Mouse (Mus musculus) olfactory bulb, adult 2 months (tissue): ENCODE measurements at regions not wholly inside any gene's neighbourhood (a gene's known extent, or its start where the extent isn't known, plus 50 kb on each side); places are given as distances from the start of the nearest gene placed in this dataset.

Experiments
- CTCF ChIP-seq: fragments of 200-500 bp; IDR thresholded peaks from 2 replicates; pipeline ENCODE4 v1.5.1; 2012; ENCODE audit warnings: low read depth, mild to moderate bottlenecking, low read length, moderate library complexity; ENCODE audit not compliant: insufficient read depth
- POLR2A ChIP-seq: fragments of 200-500 bp; IDR thresholded peaks from 2 replicates; pipeline ENCODE4 v1.6.1; 2012; ENCODE audit warnings: mild to moderate bottlenecking, low read depth, low read length, moderate library complexity; ENCODE audit not compliant: insufficient read depth

DNA sequence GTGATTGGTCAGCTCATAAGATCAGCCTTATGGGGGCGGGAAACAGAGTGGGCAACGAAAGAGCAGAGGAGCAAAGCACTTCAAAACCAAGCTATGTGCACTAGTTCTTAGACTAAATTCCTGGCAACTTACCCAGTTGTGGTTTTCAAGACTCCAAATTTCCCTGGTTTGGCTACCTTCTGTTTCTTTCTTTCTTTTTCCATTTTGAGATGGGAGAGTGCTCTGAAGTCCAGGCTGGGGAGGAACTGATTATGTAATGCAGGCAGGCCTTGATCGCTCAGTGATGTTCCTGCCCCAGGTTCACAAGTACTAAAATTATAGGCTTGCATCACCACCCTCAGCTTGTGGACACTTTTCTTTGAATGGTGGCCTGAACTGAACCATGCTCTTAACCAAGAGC, 396.3 kb upstream of the Cited2 start:
- TF ChIP-seq CTCF, result no peak
- TF ChIP-seq POLR2A, result no peak
